Mouse (Mus musculus): ENCODE results near the gene Zdhhc6.

The Zdhhc6 gene

GRCm38 (mm10) chr19:55315452-55316108 lies at the start of gene Zdhhc6:
TSS of gene Zdhhc6 (minus strand) at chr19:55316032.
- peak; percentile 64 to 73 for DNase-seq (ENCODE audit: low spot score in 2 of 2)

GRCm38 (mm10) chr19:55362606-55363005 lies 46.8 kb upstream of the Zdhhc6 start:
- no peak for DNase-seq (ENCODE audit: low spot score in 2 of 2)

- no peak for DNase-seq (ENCODE audit: low spot score in 2 of 2)
Measured at GRCm38 (mm10) chr19:55350673-55351378, 35.0 kb upstream of the Zdhhc6 start.

GRCm38 (mm10) chr19:55348187-55348586 lies 32.4 kb upstream of the Zdhhc6 start:
- DNase-seq (ENCODE audit: low spot score in 2 of 2) = no peak

GRCm38 (mm10) chr19:55343274-55343673 lies 27.4 kb upstream of the Zdhhc6 start:
- no peak for DNase-seq (ENCODE audit: low spot score in 2 of 2)

- DNase-seq (ENCODE audit: low spot score in 2 of 2) = no peak
Measured at GRCm38 (mm10) chr19:55342423-55342822, 26.6 kb upstream of the Zdhhc6 start.

GRCm38 (mm10) chr19:55341377-55341776 lies 25.5 kb upstream of the Zdhhc6 start:
- DNase-seq (ENCODE audit: low spot score in 2 of 2) = no peak

GRCm38 (mm10) chr19:55340521-55340920 lies 24.7 kb upstream of the Zdhhc6 start:
- no peak for DNase-seq (ENCODE audit: low spot score in 2 of 2)

GRCm38 (mm10) chr19:55337664-55338063 lies 21.8 kb upstream of the Zdhhc6 start:
- DNase-seq (ENCODE audit: low spot score in 2 of 2) = no peak

- no peak for DNase-seq (ENCODE audit: low spot score in 2 of 2)
Measured at GRCm38 (mm10) chr19:55337066-55337465, 21.2 kb upstream of the Zdhhc6 start.

GRCm38 (mm10) chr19:55336441-55336840 lies 20.6 kb upstream of the Zdhhc6 start:
- DNase-seq (ENCODE audit: low spot score in 2 of 2) = no peak

GRCm38 (mm10) chr19:55335881-55336280 lies 20.0 kb upstream of the Zdhhc6 start:
- DNase-seq (ENCODE audit: low spot score in 2 of 2) = no peak

GRCm38 (mm10) chr19:55332641-55333268 lies 16.9 kb upstream of the Zdhhc6 start:
- DNase-seq (ENCODE audit: low spot score in 2 of 2) = peak; percentile 44 to 55

- no peak for DNase-seq (ENCODE audit: low spot score in 2 of 2)
Measured at GRCm38 (mm10) chr19:55331776-55332175, 15.9 kb upstream of the Zdhhc6 start.

- no peak for DNase-seq (ENCODE audit: low spot score in 2 of 2)
Measured at GRCm38 (mm10) chr19:55327510-55327909, 11.7 kb upstream of the Zdhhc6 start.

- no peak for DNase-seq (ENCODE audit: low spot score in 2 of 2)
Measured at GRCm38 (mm10) chr19:55322604-55323003, 6.8 kb upstream of the Zdhhc6 start.

- no peak for DNase-seq (ENCODE audit: low spot score in 2 of 2)
Measured at GRCm38 (mm10) chr19:55319521-55319920, 3.7 kb upstream of the Zdhhc6 start.

GRCm38 (mm10) chr19:55319036-55319435 lies 3.2 kb upstream of the Zdhhc6 start:
- no peak for DNase-seq (ENCODE audit: low spot score in 2 of 2)

GRCm38 (mm10) chr19:55316901-55317300 lies 1.1 kb upstream of the Zdhhc6 start:
- no peak for DNase-seq (ENCODE audit: low spot score in 2 of 2)

GRCm38 (mm10) chr19:55316109-55316714 lies 380 bp upstream of the Zdhhc6 start, which contains the start of gene Vti1a:
TSS of gene Vti1a (plus strand) at chr19:55316295.
- DNase-seq (ENCODE audit: low spot score in 2 of 2) = peak; percentile 78 to 85

GRCm38 (mm10) chr19:55313649-55314048 lies 2.2 kb downstream of the Zdhhc6 start:
- no peak for DNase-seq (ENCODE audit: low spot score in 2 of 2)

- no peak for DNase-seq (ENCODE audit: low spot score in 2 of 2)
Measured at GRCm38 (mm10) chr19:55311874-55312273, 4.0 kb downstream of the Zdhhc6 start.

All from frontal cortex, postnatal 25 days (tissue).